Mouse (Mus musculus) erythroblast, embryonic 14.5 days (primary cell): Measurements from ENCODE around the gene Smyd3.

Source experiments
- GATA1 ChIP-seq: IDR thresholded peaks from 2 replicates; pipeline ENCODE4 v1.6.1; 2012; ENCODE audit warnings: low read length, inconsistent platforms, mixed read lengths
- TAL1 ChIP-seq: IDR thresholded peaks from 3 replicates; pipeline ENCODE4 v1.6.1; 2012; ENCODE audit warnings: low read length, inconsistent platforms, mixed read lengths

- no peak for TF ChIP-seq GATA1
- no peak for TF ChIP-seq TAL1
Measured at GRCm38 (mm10) chr1:179339066-179339465, 178.8 kb downstream of the Smyd3 start.
